Mouse (Mus musculus) neural tube, embryonic 15.5 days (tissue): ENCODE measurements around the gene Slc5a5. TPM values are rescaled to one million over a fixed set of nuclear protein-coding genes. Genes with fewer than 3 reads are reported as not detected.

Source experiments
- ATAC-seq: fragments of 200-750 bp; cut with Nextera tagmentation; 2 replicates; pipeline ENCODE4 v1.8.0; 2017; ENCODE audit warnings: mild to moderate bottlenecking, moderate TSS enrichment, moderate library complexity; ENCODE audit not compliant: low FRiP score
- H3K27ac ChIP-seq: fragments of 300-500 bp; sonication (generic); replicated peaks from 2 replicates; pipeline ENCODE4 v1.5.1; 2015; ENCODE audit warnings: mild to moderate bottlenecking, inconsistent platforms
- H3K27me3 ChIP-seq: fragments of 300-500 bp; sonication (generic); replicated peaks from 2 replicates; pipeline ENCODE4 v1.6.1; 2015; ENCODE audit warnings: inconsistent platforms
- H3K36me3 ChIP-seq: fragments of 300-500 bp; sonication (generic); 2 replicates; pipeline ENCODE4 v1.6.1; 2015; ENCODE audit warnings: inconsistent platforms
- H3K4me1 ChIP-seq: fragments of 300-500 bp; sonication (generic); 2 replicates; pipeline ENCODE4 v1.6.1; 2015; ENCODE audit warnings: inconsistent platforms
- H3K4me2 ChIP-seq: fragments of 300-500 bp; sonication (generic); 2 replicates; pipeline ENCODE4 v1.6.1; 2015; ENCODE audit warnings: inconsistent platforms, mild to moderate bottlenecking, moderate library complexity
- H3K4me3 ChIP-seq: fragments of 300-500 bp; sonication (generic); replicated peaks from 2 replicates; pipeline ENCODE4 v1.5.1; 2015; ENCODE audit warnings: mild to moderate bottlenecking, inconsistent platforms
- H3K9ac ChIP-seq: fragments of 300-500 bp; sonication (generic); replicated peaks from 2 replicates; pipeline ENCODE4 v1.6.1; 2015; ENCODE audit warnings: mild to moderate bottlenecking, inconsistent platforms
- H3K9me3 ChIP-seq: fragments of 300-500 bp; sonication (generic); replicated peaks from 2 replicates; pipeline ENCODE4 v1.6.1; 2016; ENCODE audit warnings: inconsistent platforms
- WGBS: fragments of 180-500 bp; shearing (Covaris S2); methylation state at CpG from one replicate; pipeline ENCODE4 v1.1.7; 2015; ENCODE audit warnings: mixed read lengths; 5-methylcytosine and 5-hydroxymethylcytosine counted together
- polyA plus RNA-seq: library from polyadenylated mRNA; unstranded; fragments of >200 nt; fragmentation: Nextera tagmentation; extraction: Ambion mirVana; gene quantifications from 2 replicates; pipeline ENCODE4 v1.2.1, GENCODE M21; 2015

Slc5a5 gene
- polyA plus RNA-seq, 1 experiment from 2014 or later: 3.3 TPM

DNA sequence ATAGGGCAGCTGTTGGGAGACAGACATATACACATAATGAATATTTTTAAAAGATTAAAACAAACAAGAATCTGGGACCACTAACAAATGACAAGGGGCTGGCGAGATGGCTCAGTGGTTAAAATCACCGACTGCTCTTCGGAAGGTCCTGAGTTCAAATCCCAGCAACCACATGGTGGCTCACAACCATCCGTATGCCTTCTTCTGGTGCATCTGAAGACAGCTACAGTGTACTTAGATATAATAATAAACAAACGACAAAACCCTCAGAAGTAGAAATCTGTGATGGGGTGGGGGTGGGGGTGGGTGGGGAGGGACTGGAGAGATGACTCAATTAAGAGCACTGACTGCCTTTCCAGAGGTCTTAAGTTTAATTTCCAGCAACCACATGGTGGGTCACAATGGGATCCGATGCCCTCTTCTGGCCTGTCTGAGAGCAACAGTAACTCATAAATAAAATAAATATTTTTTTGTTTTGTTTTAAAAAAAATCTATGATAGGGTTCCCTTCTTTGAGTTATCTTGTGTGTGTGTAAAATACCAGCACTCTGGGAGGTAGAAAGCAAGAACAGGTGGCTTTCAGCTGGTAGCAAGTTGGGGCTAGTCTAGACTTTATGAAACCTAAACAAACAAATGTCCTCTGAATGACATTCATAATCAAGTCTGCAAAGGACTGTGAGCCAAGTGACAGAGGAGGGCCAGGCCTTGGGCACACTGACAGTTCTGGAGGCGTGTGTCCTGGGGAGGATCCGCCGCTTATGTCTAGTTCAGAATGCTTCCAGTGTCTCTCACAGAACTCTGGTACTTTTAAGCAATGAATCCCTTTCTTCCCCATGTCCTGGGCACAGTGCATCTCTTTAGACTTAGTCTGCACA is 27.7 kb upstream of the Slc5a5 start:
- 0 out of 2 replicates have a peak, but pooled peaks cover 3% of the 10 kb centered on the region for H3K4me1 ChIP-seq
- WGBS: 87% methylated on average over 9 of the region's 9 CpGs
- no peak overlapping the region for H3K9ac ChIP-seq
- no peak overlapping the region for H3K27ac ChIP-seq
- H3K4me3 ChIP-seq: no peak overlapping the region
- peaks cover 53% of the 10 kb centered on the region for H3K36me3 ChIP-seq
- no peak overlapping the region for H3K4me2 ChIP-seq
- no peaks in the 10 kb centered on the region for H3K9me3 ChIP-seq
- ATAC-seq: no peak
- H3K27me3 ChIP-seq: no peaks in the 10 kb centered on the region

DNA sequence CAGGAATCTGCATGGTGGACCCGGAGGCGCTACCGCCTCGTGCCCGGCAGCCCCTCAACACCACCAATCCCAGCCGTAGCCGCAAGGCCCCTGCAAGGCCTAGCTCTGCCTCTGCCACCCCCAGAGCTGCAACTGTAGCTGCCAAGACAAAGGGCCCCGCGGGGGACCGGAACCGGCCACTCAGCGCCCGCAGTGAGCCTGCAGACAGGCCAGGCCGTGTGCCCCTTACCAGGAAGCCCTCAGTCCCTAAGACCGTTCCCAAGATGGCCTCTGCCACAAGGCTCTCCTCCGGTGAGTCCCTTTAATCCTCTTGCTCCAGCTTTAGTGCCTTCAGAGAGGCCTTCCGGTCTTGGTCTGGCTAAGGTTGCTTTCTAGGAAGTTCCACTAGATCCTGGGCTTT is 22.1 kb upstream of the Slc5a5 start:
- 95% methylated on average over 17 of the region's 17 CpGs for WGBS
- Histone ChIP-seq H3K4me3 (no peak overlapping the region), H3K36me3 (peaks cover 85% of the 10 kb centered on the region), H3K9ac (no peak overlapping the region), H3K27ac (no peak overlapping the region), H3K27me3 (no peaks in the 10 kb centered on the region), H3K9me3 (no peaks in the 10 kb centered on the region), H3K4me2 (no peak overlapping the region), H3K4me1 (0 out of 2 replicates have a peak, but pooled peaks cover 7% of the 10 kb centered on the region)
- ATAC-seq: no peak

DNA sequence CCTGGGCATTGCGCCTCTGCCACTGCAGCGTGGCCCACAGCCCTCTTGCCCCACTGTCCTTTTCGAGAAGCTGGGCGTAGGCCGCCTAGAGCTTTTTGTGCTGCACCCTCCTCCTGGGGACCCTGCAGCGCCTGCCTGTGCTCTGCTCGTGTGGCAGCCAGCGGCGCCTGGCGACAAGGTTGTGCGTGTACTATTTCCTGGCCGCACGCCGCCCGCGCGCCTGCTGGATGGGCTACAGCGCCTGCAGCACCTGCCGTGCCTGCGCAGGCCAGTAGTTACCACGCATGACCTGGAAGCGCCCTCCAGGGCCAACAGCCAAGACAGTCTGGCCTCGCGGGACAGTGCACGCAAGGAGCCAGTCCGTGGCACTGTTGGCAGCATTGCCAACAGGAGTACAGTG is 21.0 kb upstream of the Slc5a5 start:
- H3K27ac ChIP-seq: no peak overlapping the region
- H3K9me3 ChIP-seq: no peaks in the 10 kb centered on the region
- no peak overlapping the region for H3K9ac ChIP-seq
- no peak overlapping the region for H3K4me3 ChIP-seq
- 95% methylated on average over 26 of the region's 26 CpGs for WGBS
- H3K4me1 ChIP-seq: 0 out of 2 replicates have a peak, but pooled peaks cover 7% of the 10 kb centered on the region
- peaks cover 79% of the 10 kb centered on the region for H3K36me3 ChIP-seq
- no peaks in the 10 kb centered on the region for H3K27me3 ChIP-seq
- no peak for ATAC-seq
- no peak overlapping the region for H3K4me2 ChIP-seq

DNA sequence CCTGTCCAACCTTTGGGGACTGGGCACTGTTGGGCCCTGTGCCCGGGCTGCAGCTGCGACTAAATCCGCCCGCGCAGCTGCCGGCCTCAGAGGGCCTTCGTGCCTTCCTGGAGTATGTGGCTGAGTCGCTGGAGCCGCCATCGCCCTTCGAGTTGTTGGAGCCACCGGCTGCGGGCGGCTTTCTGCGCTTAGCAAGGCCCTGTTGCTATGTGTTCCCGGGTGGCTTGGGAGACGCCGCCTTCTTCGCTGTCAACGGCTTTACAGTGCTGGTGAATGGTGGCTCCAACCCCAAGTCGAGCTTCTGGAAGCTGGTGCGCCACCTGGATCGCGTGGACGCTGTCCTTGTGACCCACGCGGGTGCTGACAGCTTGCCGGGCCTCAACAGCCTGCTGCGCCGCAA is 20.4 kb upstream of the Slc5a5 start:
- Histone ChIP-seq H3K36me3 (peaks cover 73% of the 10 kb centered on the region), H3K4me3 (no peak overlapping the region), H3K4me2 (no peak overlapping the region), H3K4me1 (0 out of 2 replicates have a peak, but pooled peaks cover 7% of the 10 kb centered on the region), H3K9me3 (no peaks in the 10 kb centered on the region), H3K27ac (no peak overlapping the region), H3K9ac (no peak overlapping the region), H3K27me3 (no peaks in the 10 kb centered on the region)
- WGBS: 95% methylated on average over 30 of the region's 30 CpGs
- no peak for ATAC-seq

DNA sequence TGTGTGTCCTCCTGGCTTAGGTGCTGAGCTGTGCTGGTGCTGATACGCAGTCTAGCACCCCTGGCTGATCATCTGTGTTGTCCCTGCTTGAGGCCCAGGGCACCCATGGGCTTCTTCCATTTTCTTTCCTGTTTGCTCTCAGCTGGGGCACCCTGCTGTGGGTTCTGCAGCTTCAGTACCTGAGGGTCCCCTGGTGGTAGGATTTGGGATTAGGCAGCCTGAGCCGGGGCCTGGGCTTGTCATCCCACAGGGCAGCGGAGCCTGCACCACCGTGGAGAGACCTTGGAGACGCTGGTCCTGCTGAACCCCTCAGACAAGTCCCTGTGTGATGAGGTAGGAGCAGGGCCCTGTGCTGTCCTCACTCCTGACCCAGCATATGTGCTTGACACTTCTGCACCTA is 19.0 kb upstream of the Slc5a5 start:
- H3K9ac ChIP-seq: no peak overlapping the region
- H3K27me3 ChIP-seq: no peaks in the 10 kb centered on the region
- H3K27ac ChIP-seq: no peak overlapping the region
- no peak overlapping the region for H3K4me3 ChIP-seq
- peaks cover 60% of the 10 kb centered on the region for H3K36me3 ChIP-seq
- WGBS: 94% methylated on average over 5 of the region's 5 CpGs
- no peak for ATAC-seq
- no peaks in the 10 kb centered on the region for H3K9me3 ChIP-seq
- H3K4me2 ChIP-seq: no peak overlapping the region
- H3K4me1 ChIP-seq: peaks cover 18% of the 10 kb centered on the region

DNA sequence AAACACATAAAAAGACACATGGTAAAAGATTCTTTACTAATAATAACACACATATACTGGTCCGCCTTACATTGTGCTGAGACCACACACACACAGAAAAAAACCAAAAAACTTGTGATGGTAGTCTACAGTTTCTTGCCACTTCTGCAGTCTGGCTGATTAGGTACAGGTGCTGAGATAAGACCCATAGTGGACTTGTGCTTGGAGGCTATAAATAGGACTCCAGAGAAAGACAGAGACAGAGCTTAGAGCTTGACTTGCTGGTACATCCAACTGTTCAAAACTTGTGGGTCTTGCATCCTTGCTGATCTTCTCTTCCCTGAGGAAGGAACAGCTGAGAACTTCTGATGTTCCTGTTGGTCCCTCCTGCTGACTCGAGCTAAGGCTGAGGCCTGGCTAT is 15.0 kb upstream of the Slc5a5 start:
- Histone ChIP-seq H3K4me3 (no peak overlapping the region), H3K4me2 (no peak overlapping the region), H3K27me3 (peaks cover 6% of the 10 kb centered on the region), H3K4me1 (peaks cover 20% of the 10 kb centered on the region), H3K9ac (no peak overlapping the region), H3K9me3 (no peaks in the 10 kb centered on the region), H3K36me3 (peaks cover 19% of the 10 kb centered on the region), H3K27ac (no peak overlapping the region)
- 100% methylated on average over 2 of the region's 2 CpGs for WGBS
- no peak for ATAC-seq

DNA sequence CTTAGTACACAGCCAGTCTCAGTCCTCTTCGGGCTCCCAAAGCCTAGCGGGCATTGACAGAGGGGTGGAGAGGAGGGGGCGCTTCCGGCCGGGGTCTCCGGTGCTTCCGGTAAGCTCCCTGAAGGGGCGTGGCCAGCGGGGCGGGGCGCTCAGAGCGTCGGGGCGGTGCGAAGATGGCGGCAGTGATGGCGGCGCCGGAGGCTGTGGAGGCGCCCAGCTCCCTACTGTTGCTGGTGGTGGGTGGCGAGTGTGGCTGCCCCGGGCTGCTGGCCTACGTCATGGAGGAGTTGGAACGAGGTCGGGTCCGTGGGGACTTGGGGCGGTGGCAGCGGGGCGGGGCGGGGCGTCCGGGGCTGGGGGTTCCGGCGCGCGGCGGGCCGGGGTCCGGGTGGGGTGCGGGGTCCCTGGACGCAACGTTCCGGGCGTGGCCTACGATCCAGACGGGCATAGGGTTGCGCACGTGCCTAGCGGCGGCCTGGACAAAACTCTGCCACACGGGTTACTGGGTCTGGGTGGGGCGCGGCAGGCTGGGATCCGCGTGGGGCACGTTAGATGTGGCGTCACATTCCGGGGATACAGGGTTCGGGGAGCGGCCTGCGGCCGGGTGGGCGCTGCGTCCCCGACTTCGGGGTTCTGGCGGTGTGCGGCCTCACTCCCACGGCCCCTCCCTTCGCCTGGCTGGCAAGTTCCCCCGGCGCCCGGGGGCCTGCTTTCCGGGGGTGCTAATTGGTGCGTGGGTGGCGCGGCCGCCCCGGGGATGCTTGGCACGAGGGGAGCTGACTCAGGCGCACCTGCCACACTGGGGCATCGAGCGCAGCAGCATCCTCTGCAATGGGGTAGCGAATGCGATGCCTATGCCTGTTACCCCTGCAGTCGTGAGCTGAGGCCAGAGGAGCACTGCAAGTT is 13.5 kb upstream of the Slc5a5 start, which contains the start of gene Map1s:
Map1s (plus strand) TSS at position 102 of the 906 bp plus-strand sequence.
- Histone ChIP-seq H3K27ac (peak within 1 kb of the TSS; percentile 93), H3K27me3 (peaks cover 12% of the 10 kb centered on the region), H3K4me2 (peak within 1 kb of the TSS; percentile 90), H3K36me3 (peaks cover 5% of the 10 kb centered on the region; the same call in 1 of the 2 replicates), H3K9ac (peak within 1 kb of the TSS; percentile 91), H3K9me3 (no peaks in the 10 kb centered on the region), H3K4me3 (peak within 1 kb of the TSS; percentile 89), H3K4me1 (peaks cover 19% of the 10 kb centered on the region)
- under 1% methylated on average over 77 of the region's 86 CpGs for WGBS
- peak; percentile 96 for ATAC-seq

DNA sequence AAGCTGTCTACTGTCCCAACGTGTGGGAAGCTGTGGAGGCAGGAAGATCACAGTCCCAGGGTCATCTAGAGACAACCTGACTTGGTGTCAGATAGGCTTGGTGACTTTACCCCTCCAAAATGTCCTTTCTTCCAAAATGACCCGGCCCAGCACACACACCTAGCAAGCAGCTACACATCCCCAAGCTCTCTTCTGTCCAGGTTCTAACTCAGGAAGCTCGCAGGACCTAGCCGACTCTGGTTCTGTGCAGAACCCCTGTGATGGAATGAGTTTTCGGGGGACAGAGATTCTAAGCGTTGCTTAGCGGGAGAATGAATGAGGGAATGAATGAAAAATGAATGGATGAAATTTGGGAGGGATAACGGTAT is 12.9 kb upstream of the Slc5a5 start:
- peak overlapping the region; percentile 91 for H3K9ac ChIP-seq
- 14% methylated on average over 8 of the region's 8 CpGs for WGBS
- peak overlapping the region; percentile 93 for H3K27ac ChIP-seq
- H3K4me1 ChIP-seq: peaks cover 17% of the 10 kb centered on the region
- ATAC-seq: peak; percentile 49
- H3K4me2 ChIP-seq: peak overlapping the region; percentile 90
- H3K9me3 ChIP-seq: no peaks in the 10 kb centered on the region
- peaks cover 12% of the 10 kb centered on the region for H3K27me3 ChIP-seq
- H3K36me3 ChIP-seq: peaks cover 3% of the 10 kb centered on the region; the same call in 1 of the 2 replicates
- peak overlapping the region; percentile 89 for H3K4me3 ChIP-seq

DNA sequence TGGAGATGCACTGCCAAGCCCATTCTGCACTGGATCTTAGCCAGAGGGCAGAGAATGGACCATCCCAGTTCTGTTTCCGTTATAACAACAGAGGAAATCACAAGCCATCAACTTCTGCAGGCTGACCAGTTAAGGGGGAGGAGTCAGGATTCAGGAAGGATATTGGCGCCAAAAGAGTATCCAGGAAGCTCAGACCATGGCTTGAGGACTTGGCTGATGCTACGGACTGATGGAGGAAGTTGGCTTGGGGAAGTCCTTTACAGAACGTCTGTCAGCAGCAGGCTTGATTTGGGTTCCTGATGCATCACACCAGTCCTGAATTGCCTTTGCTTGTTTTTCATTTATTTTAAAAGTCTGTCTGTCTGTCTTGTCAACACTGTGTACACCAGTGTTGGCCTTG is 12.0 kb upstream of the Slc5a5 start:
- WGBS: 67% methylated on average over 4 of the region's 4 CpGs

DNA sequence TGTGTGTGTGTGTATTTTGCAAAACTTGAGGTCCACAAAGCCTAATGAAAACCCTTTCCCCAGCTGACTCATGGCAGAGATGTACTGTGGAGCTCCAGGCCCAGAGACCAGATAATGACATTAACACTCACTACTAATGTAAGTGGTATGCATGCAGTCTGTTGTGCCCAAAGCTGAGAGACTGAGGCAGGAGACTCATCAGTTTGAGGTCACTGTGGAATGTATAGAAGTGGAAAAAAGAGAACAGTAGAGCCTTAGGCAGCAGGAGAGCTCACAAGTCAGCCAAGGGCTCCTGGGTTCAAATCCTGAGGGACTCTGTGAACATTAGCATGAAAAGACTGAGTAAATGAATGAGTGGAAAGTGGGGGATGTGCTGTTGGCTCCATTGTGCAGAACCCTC is 11.0 kb upstream of the Slc5a5 start:
- H3K4me1 ChIP-seq: peaks cover 20% of the 10 kb centered on the region
- H3K27ac ChIP-seq: no peak overlapping the region
- H3K36me3 ChIP-seq: no peaks in the 10 kb centered on the region
- no peaks in the 10 kb centered on the region for H3K9me3 ChIP-seq
- no peak for ATAC-seq
- H3K4me3 ChIP-seq: no peak overlapping the region
- H3K27me3 ChIP-seq: peaks cover 12% of the 10 kb centered on the region
- H3K9ac ChIP-seq: no peak overlapping the region
- H3K4me2 ChIP-seq: no peak overlapping the region

More for the DNA sequence above, 12.0 kb upstream of the Slc5a5 start:
- no peak overlapping the region for H3K4me2 ChIP-seq
- H3K4me1 ChIP-seq: peaks cover 17% of the 10 kb centered on the region
- no peak overlapping the region for H3K27ac ChIP-seq
- peaks cover under 1% of the 10 kb centered on the region; the same call in 1 of the 2 replicates for H3K36me3 ChIP-seq
- H3K9me3 ChIP-seq: no peaks in the 10 kb centered on the region
- H3K4me3 ChIP-seq: no peak overlapping the region
- H3K27me3 ChIP-seq: peaks cover 12% of the 10 kb centered on the region
- H3K9ac ChIP-seq: no peak overlapping the region
- no peak for ATAC-seq

DNA sequence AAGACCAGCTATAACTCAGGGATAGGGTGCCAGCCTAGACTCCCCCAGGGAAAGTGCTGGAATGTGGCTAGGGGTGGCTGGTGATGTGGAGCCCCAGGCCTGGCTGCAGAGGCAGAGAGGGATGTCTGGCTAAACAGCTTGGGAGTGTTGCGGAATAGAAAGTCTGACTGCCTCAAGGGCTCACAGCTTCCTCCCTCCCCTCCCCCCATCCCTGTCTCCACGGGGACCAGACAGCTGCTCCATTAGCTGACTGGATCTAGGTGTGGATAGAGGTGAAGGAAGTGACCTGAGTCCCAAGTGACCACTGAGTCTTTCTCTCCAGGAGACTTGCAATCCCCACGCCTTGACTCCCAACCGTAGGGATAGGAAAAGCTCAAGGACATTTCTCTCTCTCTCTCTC is 10.6 kb upstream of the Slc5a5 start:
- WGBS: 56% methylated on average over 4 of the region's 4 CpGs
- Histone ChIP-seq H3K4me2 (no peak overlapping the region), H3K9ac (no peak overlapping the region), H3K27ac (no peak overlapping the region), H3K4me1 (peaks cover 25% of the 10 kb centered on the region), H3K27me3 (peaks cover 12% of the 10 kb centered on the region), H3K4me3 (no peak overlapping the region), H3K36me3 (no peaks in the 10 kb centered on the region), H3K9me3 (no peaks in the 10 kb centered on the region)
- no peak for ATAC-seq
